Mouse (Mus musculus) midbrain, postnatal 0 days (tissue): ENCODE measurements around the gene Gm5475. TPM values are rescaled to one million over a fixed set of nuclear protein-coding genes. Genes with fewer than 3 reads are reported as not detected.

Experiments used
- ATAC-seq: fragments of 200-750 bp; cut with Nextera tagmentation; 2 replicates; pipeline ENCODE4 v1.8.0; 2017; ENCODE audit warnings: moderate number of reproducible peaks, mild to moderate bottlenecking, moderate TSS enrichment, moderate library complexity; ENCODE audit not compliant: low FRiP score
- DNase-seq: peaks from one replicate; pipeline ENCODE4 v3.0.0-alpha.2; 2015; ENCODE audit warnings: low spot score
- H3K27ac ChIP-seq: fragments of 300-500 bp; sonication (generic); 2 replicates; pipeline ENCODE4 v1.5.1; 2014; ENCODE audit warnings: low read depth, mild to moderate bottlenecking, low read length, mixed read lengths
- H3K27me3 ChIP-seq: fragments of 300-500 bp; sonication (generic); 2 replicates; pipeline ENCODE4 v1.6.1; 2014; ENCODE audit warnings: low read length, control low read depth, mixed read lengths; ENCODE audit not compliant: insufficient read depth
- H3K36me3 ChIP-seq: fragments of 300-500 bp; sonication (generic); 2 replicates; pipeline ENCODE4 v1.6.1; 2014; ENCODE audit warnings: low read length, control low read depth, mixed read lengths; ENCODE audit not compliant: insufficient read depth
- H3K4me1 ChIP-seq: fragments of 300-500 bp; sonication (generic); 2 replicates; pipeline ENCODE4 v1.6.1; 2014; ENCODE audit warnings: mild to moderate bottlenecking, control low read depth, antibody characterized with exemption, low read length, mixed read lengths; ENCODE audit not compliant: insufficient read depth
- H3K4me2 ChIP-seq: fragments of 300-500 bp; sonication (generic); 2 replicates; pipeline ENCODE4 v1.6.1; 2014; ENCODE audit warnings: low read depth, mild to moderate bottlenecking, low read length, mixed read lengths; ENCODE audit not compliant: poor library complexity, severe bottlenecking
- H3K4me3 ChIP-seq: fragments of 300-500 bp; sonication (generic); 2 replicates; pipeline ENCODE4 v1.5.1; 2014; ENCODE audit warnings: low read depth, mild to moderate bottlenecking, low read length, moderate library complexity
- H3K9ac ChIP-seq: fragments of 300-500 bp; sonication (generic); replicated peaks from 2 replicates; pipeline ENCODE4 v1.6.1; 2014; ENCODE audit warnings: mild to moderate bottlenecking, low read length, moderate library complexity, mixed read lengths; ENCODE audit not compliant: poor library complexity, severe bottlenecking
- H3K9me3 ChIP-seq: fragments of 300-500 bp; sonication (generic); 2 replicates; pipeline ENCODE4 v1.6.1; 2016; ENCODE audit warnings: low read length, control low read depth
- CTCF ChIP-seq: IDR thresholded peaks from 2 replicates; pipeline ENCODE4 v1.5.1; 2016; ENCODE audit warnings: antibody characterized with exemption, mild to moderate bottlenecking
- WGBS: fragments of 180-500 bp; shearing (Covaris S2); extraction: QIAGEN DNeasy Blood & Tissue Kit; methylation state at CpG from one replicate; pipeline ENCODE4 v1.1.7; 2014; 5-methylcytosine and 5-hydroxymethylcytosine counted together
- polyA plus RNA-seq: library from polyadenylated mRNA; unstranded; fragments of >200 nt; fragmentation: Nextera tagmentation; extraction: Ambion mirVana; gene quantifications from 2 replicates; pipeline ENCODE4 v1.2.1, GENCODE M21; 2015
- total RNA-seq: library from RNA; depleted of rRNA; stranded (reverse); fragments of >200 nt; gene quantifications from 2 replicates; pipeline ENCODE4 v1.2.3, GENCODE M21; 2014

The Gm5475 gene
- total and polyA plus RNA-seq, 2 experiments from 2014 or later, result 0.17 TPM; not detected in 1

DNA sequence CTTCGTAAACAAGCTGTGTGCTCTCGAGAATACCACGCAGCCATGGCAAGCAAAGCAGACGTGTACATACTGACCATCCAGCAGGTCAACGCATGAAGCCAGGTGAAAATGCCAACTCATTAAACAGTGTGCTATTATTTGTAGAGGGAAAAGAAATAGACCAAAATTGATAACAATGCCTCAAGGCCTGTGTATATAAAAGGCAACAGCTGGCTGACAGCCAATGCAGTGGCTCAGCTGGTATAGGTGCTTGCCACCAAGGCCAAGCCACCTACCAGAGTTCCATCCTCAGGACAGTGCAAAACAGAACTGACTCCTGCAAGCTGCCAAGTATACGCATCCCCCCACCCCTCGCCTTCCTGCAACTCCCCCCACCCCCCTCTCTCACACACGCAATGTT lies 6.3 kb upstream of the Gm5475 start:
- Histone ChIP-seq H3K27ac (no peak overlapping the region), H3K36me3 (0 out of 2 replicates have a peak, but pooled peaks cover 2% of the 10 kb centered on the region), H3K4me3 (no peak overlapping the region), H3K4me1 (peaks cover 7% of the 10 kb centered on the region; the same call in 1 of the 2 replicates), H3K27me3 (no peaks in the 10 kb centered on the region), H3K9ac (no peak overlapping the region), H3K4me2 (no peak overlapping the region), H3K9me3 (no peaks in the 10 kb centered on the region)
- WGBS, result 85% methylated on average over 8 of the region's 8 CpGs
- ATAC-seq, result no peak
- DNase-seq, result no peak
- no peak for TF ChIP-seq CTCF

GRCm38 (mm10) chr15:100417854-100418450 lies 4.0 kb upstream of the Gm5475 start:
- no peak overlapping the region for H3K4me2 ChIP-seq
- 87% methylated on average over 9 of the region's 9 CpGs for WGBS
- H3K27ac ChIP-seq, result no peak overlapping the region
- H3K9ac ChIP-seq, result no peak overlapping the region
- ATAC-seq (no peak), DNase-seq (no peak)
- H3K36me3 ChIP-seq, result no peaks in the 10 kb centered on the region
- H3K4me1 ChIP-seq, result peaks cover 13% of the 10 kb centered on the region; the same call in 1 of the 2 replicates
- no peaks in the 10 kb centered on the region for H3K9me3 ChIP-seq
- TF ChIP-seq CTCF, result no peak
- no peaks in the 10 kb centered on the region for H3K27me3 ChIP-seq
- H3K4me3 ChIP-seq, result no peak overlapping the region

GRCm38 (mm10) chr15:100419311-100419710 lies 2.6 kb upstream of the Gm5475 start:
- 71% methylated on average over 8 of the region's 8 CpGs for WGBS

DNA sequence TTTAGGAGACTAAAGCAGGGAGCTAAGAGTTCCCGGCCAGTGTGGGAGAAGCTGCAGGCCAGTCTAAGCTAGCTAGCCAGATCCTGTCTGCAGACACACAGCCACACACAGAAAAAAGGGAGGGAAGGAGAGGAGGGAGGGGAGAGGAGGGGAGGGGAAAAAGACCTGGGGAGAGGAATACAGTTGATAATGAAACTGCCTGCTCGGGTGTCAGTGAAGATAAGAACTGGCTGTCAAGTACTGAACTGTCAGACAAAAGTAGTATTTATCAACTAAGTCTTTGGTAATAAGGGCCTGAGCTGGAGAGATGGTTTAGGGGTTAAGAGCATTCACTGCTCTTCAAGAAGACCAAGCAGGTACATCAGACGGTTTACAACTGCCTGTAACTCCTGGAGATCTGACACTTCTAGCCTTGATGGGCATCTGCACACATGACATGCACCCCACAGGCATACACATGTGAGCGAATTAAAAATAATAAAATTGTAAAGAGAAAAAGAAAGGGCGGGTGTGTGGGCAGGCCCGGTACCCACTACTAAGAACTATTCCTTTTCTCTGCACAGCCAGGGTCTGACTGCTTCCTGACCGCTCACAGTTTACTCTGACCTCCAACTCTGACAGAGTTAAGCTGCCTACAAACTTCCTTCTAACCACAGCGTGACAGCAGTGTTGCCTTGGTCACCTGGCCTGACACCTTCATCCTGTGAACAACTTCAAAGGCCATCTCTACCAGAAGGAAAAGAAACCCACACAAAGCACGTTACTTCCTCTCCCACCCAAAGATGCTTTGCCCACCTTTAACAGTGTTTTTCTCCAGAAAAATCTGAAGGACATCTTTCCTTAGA lies 1.8 kb upstream of the Gm5475 start:
- Histone ChIP-seq H3K9ac (0 out of 2 replicates have a peak overlapping the region, but pooled peaks have one; percentile 13), H3K4me1 (peaks cover 13% of the 10 kb centered on the region; the same call in 1 of the 2 replicates), H3K27me3 (peaks cover 10% of the 10 kb centered on the region), H3K27ac (no peak overlapping the region), H3K4me2 (no peak overlapping the region), H3K4me3 (no peak overlapping the region), H3K9me3 (no peaks in the 10 kb centered on the region), H3K36me3 (no peaks in the 10 kb centered on the region)
- DNase-seq (no peak), ATAC-seq (no peak)
- TF ChIP-seq CTCF, result no peak
- WGBS, result 64% methylated on average over 9 of the region's 9 CpGs

More at GRCm38 (mm10) chr15:100419311-100419710, 2.6 kb upstream of the Gm5475 start:
- no peak for DNase-seq
- no peak overlapping the region for H3K4me2 ChIP-seq
- H3K27me3 ChIP-seq, result peaks cover 2% of the 10 kb centered on the region
- H3K27ac ChIP-seq, result no peak overlapping the region; the same call in 1 of the 2 replicates
- no peak overlapping the region for H3K9ac ChIP-seq
- H3K9me3 ChIP-seq, result no peaks in the 10 kb centered on the region
- no peak for ATAC-seq
- H3K36me3 ChIP-seq, result no peaks in the 10 kb centered on the region
- H3K4me1 ChIP-seq, result peaks cover 13% of the 10 kb centered on the region; the same call in 1 of the 2 replicates
- H3K4me3 ChIP-seq, result no peak overlapping the region
- no peak for TF ChIP-seq CTCF

DNA sequence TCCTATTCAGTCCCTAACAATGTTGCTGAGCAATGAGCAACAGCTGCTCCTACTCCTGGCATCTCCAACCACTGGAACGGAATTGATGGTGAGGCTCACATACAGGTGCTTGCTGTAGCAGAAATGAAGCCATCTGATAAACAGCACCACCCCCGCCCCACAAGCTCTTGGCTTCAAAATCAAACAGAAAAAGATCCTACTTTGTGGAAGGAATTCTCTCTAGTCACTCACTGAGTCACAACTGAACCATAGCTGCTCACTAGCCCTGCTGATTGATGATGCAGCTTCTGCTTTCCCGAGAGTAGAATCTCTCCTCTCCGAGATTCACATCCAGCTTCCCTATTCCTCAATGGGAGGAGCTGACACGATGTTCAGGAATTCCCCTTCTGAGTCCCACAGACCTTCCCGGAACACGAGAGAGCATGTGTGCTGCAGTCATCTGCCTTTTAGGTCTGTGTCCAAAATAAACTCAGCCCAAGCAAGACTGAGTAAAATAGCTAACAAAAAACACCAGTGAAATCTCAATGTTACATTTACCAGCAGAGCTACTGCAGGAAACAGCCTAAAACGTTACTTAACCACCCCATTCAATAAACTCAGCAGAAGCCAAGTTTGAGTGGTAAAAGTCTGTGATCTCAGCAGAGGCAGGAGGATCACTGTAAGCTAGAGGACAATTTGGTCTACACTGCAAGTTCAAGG lies 739 bp upstream of the Gm5475 start:
- Histone ChIP-seq H3K4me2 (peak overlapping the region; percentile 91), H3K4me3 (peak overlapping the region; percentile 85), H3K27me3 (peaks cover 15% of the 10 kb centered on the region), H3K4me1 (peaks cover 13% of the 10 kb centered on the region; the same call in 1 of the 2 replicates), H3K9me3 (no peaks in the 10 kb centered on the region), H3K36me3 (no peaks in the 10 kb centered on the region), H3K27ac (no peak overlapping the region), H3K9ac (0 out of 2 replicates have a peak overlapping the region, but pooled peaks have one; percentile 13)
- TF ChIP-seq CTCF, result no peak
- 48% methylated on average over 8 of the region's 8 CpGs for WGBS
- DNase-seq, result no peak
- no peak for ATAC-seq
